Mouse (Mus musculus) layer of hippocampus, postnatal 25 days (tissue): ENCODE measurements around the gene Tdp1. TPM values are rescaled to one million over a fixed set of nuclear protein-coding genes. Genes with fewer than 3 reads are reported as not detected.

Experiments used
- DNase-seq, 2 experiments: peaks; one replicate each; pipeline ENCODE4 v3.0.0; 2022; ENCODE audit warnings: mixed read lengths in 2 of 2, low spot score in 1 of 2; ENCODE audit errors: extremely low spot score in 1 of 2
- total RNA-seq, 2 experiments: library from RNA; stranded (reverse); gene quantifications; 2 replicates each; pipeline ENCODE4 v1.2.3; 2021

Gene Tdp1
- total RNA-seq, 2 experiments from 2014 or later: 26.2 to 29.5 TPM

DNA sequence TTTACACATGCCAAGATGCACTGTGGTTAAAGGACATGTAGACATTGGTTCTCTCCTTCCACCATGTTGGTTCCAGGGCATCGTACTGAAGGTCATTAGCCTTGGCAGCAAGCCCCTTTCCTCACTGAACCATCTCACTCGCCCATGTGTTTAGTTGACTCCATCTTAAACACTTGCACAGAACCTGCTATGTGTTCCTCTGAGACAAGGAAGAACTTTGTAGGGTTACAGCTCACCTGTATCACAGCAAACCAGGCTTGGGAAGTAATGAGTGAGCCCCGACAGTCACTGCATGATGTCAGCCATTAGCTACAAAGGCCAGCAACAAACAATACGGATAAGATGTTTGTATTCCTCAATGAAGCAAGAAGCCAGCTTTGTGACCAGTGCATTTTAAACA, 13.5 kb downstream of the Tdp1 start:
- DNase-seq: no peak

DNA sequence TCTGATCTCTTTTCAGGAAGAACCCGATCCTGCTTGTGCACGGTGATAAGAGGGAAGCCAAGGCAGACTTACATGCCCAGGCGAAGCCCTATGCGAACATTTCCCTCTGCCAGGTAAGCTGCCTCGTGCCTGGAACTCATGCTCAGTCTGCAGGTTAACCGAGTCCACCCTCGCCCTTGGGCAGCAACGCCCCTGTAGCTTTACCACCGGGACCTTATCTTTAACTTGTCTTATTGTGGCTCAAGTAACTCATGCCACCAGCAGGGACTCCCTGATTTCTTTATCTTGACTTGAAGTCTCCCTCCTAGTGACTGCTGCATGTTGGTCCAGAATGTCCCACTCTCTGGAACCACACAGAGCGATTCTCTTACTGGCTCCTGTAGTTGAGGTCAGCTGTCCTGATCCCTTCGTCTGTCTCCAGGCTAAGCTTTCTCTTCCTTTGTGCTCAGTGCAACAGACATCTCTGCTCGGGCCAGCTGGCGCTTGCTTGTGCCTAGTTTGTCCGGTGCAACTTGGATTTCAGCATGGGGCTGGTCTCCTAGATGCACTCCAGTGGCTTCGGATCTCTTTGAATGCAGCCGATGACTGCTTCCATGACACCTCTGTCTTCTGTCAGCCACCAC, 14.0 kb downstream of the Tdp1 start:
- DNase-seq: no peak

DNA sequence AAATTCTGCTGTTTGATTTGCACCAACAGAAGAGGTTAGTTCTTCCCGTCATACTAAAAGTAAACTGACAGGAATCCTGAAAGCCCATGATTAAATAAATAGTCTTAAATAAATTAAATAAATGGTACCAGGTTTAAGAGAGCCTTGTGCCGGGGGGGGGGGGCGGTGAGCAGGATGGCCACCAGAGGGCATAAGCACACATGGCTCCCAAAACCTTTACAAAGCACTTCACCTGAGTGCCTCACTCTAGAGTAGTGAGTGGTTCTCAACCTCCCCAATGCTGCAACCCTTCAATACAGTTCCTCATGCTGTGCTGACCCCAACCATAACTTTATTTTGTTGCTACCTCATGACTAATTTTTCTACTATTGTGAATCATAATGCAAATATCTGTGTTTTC, 15.7 kb downstream of the Tdp1 start:
- no peak for DNase-seq

DNA sequence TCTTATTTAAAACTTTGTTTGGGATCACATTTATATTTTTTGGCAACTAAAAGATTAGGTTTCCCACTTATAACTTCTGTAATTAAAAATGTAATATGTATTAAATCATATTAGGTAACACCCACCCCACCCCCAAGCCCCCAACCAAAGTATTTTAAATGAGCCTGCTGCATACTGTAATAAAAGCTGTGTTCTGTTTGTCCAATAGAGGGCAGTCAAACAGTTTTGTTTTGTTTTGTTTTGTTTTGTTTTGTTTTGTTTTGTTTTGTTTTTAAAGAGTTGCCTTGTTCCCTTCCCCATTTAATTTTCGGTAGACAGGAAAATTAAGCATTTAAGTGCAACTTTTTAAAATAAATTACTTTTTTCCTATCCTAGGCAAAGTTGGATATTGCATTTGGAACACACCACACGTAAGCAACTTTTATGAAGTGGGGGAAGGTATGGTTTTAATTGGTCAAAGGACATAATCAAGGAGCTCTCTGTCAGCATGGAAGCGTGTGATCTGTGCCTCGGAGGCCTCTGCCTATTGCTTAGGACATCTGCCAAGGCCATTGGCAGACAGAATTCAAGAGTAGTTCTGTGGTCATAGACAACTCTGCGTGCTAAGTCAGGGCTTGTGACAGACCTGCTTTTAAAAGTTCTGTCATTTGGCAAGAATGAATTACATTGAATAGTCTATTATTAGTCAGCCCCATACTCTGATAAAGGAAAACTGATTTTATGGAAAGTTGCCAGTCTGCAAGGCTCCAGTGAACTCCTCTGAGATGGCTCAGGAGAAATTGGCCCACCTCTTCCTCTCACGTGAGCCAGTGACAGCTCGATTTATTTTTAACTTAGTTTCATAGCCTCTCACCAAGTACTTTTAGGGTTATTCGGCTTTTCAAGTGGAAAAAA, 17.9 kb downstream of the Tdp1 start:
- no peak for DNase-seq

DNA sequence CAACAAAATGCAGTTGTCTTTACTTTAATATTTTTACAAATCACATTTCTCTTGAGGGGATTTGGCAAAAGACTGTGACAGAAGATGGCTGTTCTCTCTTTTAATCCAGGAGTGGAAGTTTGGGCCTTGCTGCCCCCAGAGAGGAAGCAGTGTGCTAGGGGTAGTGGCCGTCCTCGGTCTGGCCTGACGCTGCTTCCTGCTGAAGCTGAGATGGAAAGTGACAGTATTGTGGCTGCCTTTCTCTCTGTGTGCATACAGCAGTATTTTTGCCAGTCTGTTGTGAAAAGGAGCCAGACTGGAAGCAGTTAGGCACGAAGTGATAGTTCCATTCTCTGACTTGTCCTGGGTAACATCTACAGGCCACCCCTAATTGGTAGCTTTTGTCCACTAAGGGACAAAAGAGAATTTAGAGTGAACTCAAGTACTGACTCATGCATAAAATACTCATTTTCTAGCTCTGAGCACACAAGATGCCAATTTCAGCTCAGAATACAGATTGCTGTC, 18.6 kb downstream of the Tdp1 start:
- no peak for DNase-seq

DNA sequence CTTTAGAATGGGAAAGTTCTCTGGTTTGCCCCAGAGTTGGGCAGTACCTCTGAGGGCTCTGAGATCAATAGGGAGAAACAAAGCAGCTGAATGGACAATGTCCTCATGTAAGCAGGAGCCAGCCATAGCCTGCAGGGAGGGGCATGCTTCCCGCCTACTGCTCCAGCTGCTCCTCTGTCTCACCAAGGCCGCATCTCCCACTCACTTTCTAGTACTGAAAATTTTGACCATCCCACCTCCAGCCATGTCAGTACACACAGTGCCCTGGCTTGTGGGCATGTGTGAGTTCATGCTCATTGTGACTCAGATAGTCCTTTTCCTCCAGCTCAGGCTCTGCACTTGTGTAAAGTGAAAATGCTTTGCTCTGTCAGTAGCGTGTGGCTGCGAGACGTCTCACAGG, 20.2 kb downstream of the Tdp1 start:
- DNase-seq: no peak

DNA sequence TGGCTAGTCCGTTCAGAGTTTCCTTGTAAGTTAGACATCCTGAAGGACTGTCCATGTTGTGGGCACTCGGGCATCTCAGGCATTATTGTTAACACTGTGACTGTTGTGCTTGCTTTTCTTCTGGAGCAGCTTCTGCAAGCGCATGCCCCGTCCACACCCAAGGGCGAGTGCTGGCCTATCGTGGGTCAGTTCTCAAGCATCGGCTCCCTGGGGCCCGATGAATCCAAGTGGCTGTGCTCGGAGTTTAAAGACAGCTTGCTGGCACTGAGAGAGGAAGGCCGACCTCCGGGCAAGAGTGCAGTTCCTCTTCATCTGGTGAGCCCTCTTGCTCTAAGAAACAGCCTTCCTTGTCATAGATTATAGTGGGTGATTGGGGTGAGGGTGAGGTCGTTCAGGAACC, 27.1 kb downstream of the Tdp1 start:
- no peak for DNase-seq

DNA sequence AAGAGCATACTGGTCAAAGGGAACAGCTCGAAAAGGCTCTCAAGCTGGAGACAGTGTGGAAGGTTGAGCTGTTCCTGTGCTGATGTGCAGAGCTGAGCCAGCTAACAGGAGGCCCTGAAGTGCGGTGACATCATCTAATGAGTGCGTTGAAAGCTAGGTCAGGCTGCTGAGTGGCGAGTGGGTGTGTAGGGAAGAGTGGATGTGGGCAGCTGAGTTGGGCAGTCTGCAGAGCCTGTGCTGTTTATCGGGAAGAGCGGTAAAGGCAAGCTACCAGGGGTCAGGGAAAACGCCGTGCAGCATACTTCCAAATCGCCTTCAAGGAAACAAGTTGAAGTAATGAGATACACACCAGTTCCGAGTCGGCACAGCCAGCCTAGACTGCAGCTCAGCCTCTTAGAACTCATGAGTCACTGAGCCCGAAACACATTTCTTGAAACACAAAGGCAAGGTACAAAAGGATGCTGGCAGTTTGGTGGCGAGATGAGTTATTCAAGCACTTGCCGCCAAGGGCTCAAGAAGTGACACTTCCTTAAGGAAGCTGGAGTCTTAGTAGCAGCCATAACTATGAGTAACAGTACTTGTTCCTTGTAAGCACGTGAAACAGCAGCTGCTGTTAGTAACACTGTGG, 33.6 kb downstream of the Tdp1 start:
- no peak for DNase-seq

DNA sequence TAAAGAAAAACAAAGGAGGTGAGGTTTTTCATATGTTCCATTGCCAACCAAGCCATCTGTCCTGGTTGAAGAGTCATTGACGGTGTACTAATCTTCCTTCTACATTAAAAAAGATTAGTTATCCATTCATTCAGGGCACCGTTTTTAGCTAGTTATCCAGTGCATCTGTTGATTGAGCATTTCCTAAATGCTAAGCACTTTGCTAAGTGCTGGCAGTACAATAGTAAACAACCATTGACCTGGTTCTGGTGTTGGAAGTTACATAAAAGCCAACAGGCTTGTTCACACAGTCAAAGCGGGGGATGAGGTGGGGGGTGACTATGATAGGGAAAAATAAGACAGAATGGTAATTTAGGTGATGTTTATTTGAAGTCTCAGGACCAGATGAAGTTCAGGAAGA, 35.3 kb downstream of the Tdp1 start:
- no peak for DNase-seq

DNA sequence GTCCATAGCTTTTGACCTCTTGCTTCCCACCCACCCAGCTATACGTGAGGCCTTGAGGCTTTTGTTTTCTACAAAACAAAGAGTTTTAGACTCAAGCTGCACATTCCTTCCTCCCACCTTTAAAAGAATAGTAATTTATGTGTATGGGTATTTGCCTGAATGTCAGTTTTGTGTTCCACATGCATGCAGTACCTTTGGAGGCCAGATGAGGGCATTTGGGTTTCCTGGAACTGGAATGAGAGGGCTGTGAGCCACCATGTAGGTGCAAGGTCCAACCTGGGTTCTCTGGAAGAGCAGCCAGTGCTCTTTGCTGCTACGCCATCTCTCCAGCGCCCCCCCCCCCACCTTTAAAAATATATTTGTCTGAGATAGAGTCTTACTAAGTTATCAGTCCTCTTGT, 36.7 kb downstream of the Tdp1 start:
- no peak for DNase-seq

DNA sequence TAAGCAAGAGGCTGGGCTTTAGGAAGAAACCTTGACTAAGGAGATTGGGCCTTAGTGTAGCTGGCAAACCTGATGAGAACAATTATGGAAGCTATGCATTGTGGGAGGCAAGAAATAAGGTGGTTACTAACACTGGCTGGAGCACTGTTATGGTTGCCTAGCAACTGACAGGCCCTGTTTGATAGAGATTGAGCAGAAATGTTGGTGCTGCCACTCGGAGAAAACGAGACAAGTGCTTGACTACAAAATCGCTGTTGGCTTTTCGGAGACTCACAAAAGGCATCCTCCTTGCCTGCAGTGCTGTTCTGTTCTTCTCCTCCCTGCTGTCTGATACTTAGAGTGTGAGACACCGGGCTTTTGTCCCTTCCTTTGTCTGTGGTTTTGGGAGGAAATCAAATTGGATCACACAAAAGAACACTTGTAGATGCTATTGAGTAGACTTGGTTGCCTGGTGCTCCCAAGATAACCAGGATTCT, 38.9 kb downstream of the Tdp1 start:
- DNase-seq: no peak

DNA sequence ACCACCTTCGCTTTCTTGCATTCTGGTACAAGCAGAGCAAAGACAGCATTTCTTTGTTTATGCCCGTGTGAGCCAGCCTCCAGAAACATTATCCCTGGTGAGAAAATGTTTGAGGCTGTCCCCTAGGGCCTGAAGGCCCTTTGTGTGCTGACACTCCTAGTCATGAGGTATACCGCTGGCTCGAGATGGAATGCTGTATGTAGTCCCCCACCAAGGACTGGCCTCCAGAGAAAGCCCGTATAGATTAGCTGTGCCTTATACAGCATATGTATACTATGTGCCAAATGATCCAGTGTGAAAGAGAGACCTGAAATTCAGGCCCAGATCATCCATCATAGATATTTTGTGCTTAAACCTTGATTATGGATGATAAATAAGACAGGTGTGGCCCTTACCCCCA, 39.4 kb downstream of the Tdp1 start:
- DNase-seq: no peak

DNA sequence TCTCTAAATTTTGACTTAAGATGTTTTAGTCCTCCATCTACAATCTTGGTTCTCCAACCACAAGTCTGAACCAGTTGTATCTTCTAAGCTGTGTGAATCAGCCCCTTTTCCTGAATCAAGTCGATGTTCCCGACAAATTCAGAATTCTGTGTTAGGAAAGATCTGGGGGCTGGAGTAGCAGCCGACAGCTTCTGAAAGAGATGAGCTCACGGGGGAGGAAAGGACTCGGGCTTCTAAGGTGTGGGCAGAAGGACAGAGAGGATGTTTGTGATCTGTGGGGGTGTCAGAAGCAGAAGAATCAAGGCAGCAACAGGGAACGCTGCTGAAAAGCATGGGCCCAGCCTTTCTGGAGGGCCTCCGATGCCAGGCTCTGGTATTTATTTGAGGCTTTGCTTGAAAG, 44.0 kb downstream of the Tdp1 start:
- no peak for DNase-seq

DNA sequence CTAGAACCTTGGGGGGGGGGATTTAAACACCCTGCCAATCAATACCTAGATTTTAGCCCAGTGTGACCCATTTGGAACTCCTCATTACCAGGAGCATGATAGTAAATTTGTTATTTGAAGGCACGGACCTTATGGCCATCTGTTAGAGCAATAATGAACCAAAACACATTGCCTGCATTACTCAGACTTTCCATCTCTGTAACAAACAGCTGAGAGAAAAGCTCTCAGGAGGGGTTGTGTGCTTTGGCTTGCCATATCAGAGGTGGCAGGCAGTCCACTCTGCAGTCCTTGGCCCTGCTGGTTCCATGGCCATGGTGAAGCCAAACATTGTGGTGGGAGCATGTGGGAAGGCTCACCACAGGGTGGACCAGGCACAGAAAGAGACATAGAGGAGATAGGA, 44.8 kb downstream of the Tdp1 start:
- DNase-seq: no peak

DNA sequence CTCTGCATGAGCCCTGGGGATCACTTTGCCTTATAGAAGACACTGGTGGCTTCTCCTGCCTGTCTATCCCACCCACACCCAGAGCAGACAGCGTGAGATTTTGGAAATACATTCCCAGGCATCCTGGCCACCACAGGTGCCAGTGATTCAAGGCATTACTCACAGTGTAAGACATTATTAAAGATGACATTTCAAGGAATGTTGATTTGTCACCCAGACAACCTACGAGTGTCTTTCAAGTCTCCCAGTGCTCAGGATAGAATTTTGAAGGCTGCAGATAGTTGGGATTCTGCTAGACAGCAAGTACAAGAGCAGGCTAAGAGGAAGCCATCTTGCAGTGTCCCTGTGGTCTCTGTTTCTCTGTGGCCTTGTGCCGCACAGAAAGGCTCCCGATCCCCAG, 47.9 kb downstream of the Tdp1 start:
- DNase-seq: no peak

DNA sequence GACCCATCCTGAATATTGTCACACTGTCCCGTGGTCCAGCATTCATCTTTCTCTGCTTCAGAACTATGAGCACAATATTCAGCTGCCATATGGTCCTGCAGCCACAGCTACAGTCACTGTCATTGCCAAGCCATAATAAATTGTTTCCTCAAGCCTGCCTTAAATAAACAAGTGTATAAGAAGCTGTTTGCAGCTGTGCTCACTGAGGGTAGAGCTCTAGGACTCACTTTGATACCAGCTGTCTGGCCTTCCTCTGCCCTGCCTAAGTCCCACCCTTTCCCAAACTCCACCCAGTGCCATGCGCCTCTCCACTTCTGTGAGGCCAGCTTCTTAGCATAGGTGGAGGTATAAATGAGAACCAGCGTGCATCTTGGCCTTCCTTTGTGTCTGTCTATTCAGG, 49.3 kb downstream of the Tdp1 start:
- no peak for DNase-seq

DNA sequence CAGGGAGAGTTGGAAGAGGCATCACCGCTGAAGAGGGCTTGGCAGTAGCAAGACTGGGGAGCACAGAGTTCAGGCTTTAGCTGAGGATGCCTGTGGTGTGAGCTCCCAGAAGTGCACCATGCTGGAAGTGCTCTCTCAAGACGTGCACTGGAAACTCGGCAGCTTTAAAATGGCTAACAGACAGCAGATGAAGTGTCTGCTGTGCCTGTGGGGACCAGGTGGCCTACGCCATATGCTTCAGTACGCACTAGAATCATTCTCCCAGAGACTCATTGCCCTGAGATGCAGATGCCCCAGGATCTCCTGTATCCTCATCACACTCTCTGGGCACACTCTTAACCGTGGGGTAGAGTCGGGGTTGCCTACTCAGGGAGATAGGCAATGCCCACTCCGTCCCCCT, 51.1 kb downstream of the Tdp1 start:
- no peak for DNase-seq

DNA sequence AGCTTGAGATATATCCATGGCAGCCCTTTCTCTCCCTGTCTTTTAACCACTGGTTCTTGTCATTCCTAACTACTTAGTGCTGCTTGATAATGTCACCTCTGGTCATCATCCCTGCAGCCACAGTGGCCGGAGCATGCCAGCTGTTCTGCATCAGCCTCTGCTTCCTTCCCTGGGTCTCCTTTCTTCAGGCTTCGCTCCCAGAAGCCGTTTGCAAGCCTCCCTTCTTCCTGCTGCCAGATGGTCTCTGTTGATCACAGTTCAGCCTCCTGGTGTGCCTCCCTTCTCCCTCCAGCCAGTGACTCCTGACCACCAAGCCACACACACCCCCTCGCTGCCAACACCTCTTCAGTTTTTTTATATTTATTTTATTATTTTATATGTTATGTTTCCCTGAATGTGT, 54.2 kb downstream of the Tdp1 start:
- no peak for DNase-seq

DNA sequence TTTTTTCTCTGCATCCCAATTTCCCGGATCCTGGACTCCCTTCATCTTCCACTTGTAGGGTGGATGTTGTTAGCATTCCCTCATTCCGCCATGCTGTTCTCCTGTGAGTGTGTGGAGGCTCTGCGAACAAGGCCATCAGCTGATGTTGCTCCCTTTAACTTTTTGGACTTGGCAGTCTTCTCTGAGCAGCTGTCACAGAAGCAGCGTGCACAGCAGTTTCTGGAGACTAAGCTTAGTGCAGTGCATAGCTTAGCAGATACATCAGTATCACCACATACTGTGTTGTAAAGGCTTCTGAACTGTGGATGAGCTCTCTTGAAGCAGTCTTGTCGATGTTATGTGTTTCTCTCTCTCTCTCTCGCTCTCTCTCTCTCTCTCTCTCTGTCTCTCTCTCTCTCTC, 54.9 kb downstream of the Tdp1 start:
- DNase-seq: no peak

DNA sequence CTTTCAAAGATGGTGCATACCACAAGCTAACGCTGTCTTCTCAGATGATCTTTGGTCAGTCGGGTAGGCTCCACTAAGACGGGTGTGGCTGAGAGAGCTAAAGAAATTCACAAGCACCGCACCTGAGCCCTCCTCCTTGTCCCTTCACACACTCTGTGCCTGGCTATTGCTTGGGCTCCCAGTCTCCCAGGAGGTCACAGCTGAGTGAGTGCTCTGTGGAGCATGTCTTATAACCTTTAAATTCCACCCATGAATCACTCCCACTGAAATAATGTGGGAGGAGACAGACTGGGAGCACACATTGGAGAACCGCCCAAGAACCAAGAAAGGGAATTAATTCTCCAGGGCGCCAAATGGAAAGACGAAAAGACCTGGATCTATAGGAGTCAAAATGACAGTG, 56.4 kb downstream of the Tdp1 start:
- no peak for DNase-seq

DNA sequence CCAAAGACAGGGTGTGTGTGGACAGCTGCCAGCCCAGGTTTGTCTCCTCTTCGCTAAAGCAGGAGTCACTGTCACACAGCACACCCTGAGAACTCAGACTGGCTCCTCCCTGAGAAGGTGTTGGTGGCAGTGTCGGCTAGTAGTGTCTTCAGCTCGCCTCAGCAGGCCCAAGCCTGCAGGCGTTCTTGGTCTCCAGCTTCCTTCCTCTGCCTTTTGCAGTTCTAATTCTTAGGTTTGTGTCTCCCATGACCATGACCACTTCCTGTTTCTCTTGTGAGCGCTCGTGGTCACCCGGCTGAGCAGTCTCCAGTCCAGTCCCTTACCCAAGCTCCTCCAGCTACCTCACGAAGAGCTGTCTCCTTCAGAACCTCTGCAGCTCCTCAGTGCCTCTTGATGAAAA, 58.1 kb downstream of the Tdp1 start:
- DNase-seq: no peak
